ENCODE assay signal across 8 mouse cellular contexts in genomic region chr11:31368252-31368964, GRCm38 (mm10). TPM values are rescaled to one million over a fixed set of nuclear protein-coding genes. Genes with fewer than 3 reads are reported as not detected.
DNase-seq lines count a peak whose midpoint lies in the region; ATAC-seq lines count a peak whose summit lies in the region.

No protein-coding gene starts in this region.

- H3K27ac ChIP-seq in kidney, embryonic 16.5 days (ENCODE audit: low read length): no peak overlapping the region
- H3K27ac ChIP-seq in forebrain, embryonic 10.5 days: peak overlapping the region; percentile 87
- H3K27ac ChIP-seq in limb, embryonic 15.5 days: no peak overlapping the region
- peak overlapping the region; percentile 57; the same call in 1 of the 2 replicates for H3K27ac ChIP-seq in stomach, embryonic 16.5 days (ENCODE audit: low read length)

- H3K4me3 ChIP-seq in kidney, embryonic 16.5 days (ENCODE audit: low read length): peak overlapping the region; percentile 61
- H3K4me3 ChIP-seq in forebrain, embryonic 10.5 days: peak overlapping the region; percentile 69
- H3K4me3 ChIP-seq in limb, embryonic 15.5 days: peak overlapping the region; percentile 57
- H3K4me3 ChIP-seq in stomach, embryonic 16.5 days (replicated peaks; ENCODE audit: low read length): peak overlapping the region; percentile 72

- no peak; the same call in 1 of the 2 replicates for ATAC-seq in kidney, embryonic 16.5 days (ENCODE audit: low FRiP score, low TSS enrichment)
- ATAC-seq in limb, embryonic 15.5 days (ENCODE audit: insufficient number of reproducible peaks, low FRiP score, low TSS enrichment, low read depth): no peak
- peak; percentile 18; the same call in 1 of the 2 replicates for ATAC-seq in stomach, embryonic 16.5 days (ENCODE audit: insufficient read depth, low FRiP score)

- H3K9me3 ChIP-seq in kidney, embryonic 16.5 days (ENCODE audit: low read length): no peaks in the 10 kb centered on the region
- no peaks in the 10 kb centered on the region for H3K9me3 ChIP-seq in forebrain, embryonic 10.5 days
- H3K9me3 ChIP-seq in limb, embryonic 15.5 days: no peaks in the 10 kb centered on the region
- H3K9me3 ChIP-seq in stomach, embryonic 16.5 days (replicated peaks; ENCODE audit: control insufficient read depth, low read length): no peaks in the 10 kb centered on the region

- peaks cover 39% of the 10 kb centered on the region for H3K27me3 ChIP-seq in kidney, embryonic 16.5 days (ENCODE audit: insufficient read depth, low read length)
- H3K27me3 ChIP-seq in forebrain, embryonic 10.5 days (ENCODE audit: poor library complexity, severe bottlenecking): peaks cover 46% of the 10 kb centered on the region
- peaks cover 69% of the 10 kb centered on the region for H3K27me3 ChIP-seq in limb, embryonic 15.5 days
- peaks cover 8% of the 10 kb centered on the region; the same call in 1 of the 2 replicates for H3K27me3 ChIP-seq in stomach, embryonic 16.5 days (ENCODE audit: control insufficient read depth, insufficient read depth, low read length)

- DNase-seq in kidney, adult 11 months: no peak
- peak; percentile 37 for DNase-seq in Muller cell, postnatal 12 days (ENCODE audit: inconsistent ontology term)
- DNase-seq in forebrain, embryonic 10.5 days (ENCODE audit: extremely low spot score, low spot score): no peak
- no peak for DNase-seq in kidney, postnatal 14 days
- no peak for DNase-seq in cerebellum, postnatal 36 days

- WGBS in kidney, embryonic 16.5 days: 2% methylated on average over 36 of the region's 36 CpGs
- 1% methylated on average over 36 of the region's 36 CpGs for WGBS in forebrain, embryonic 10.5 days
- WGBS in limb, embryonic 15.5 days: 2% methylated on average over 36 of the region's 36 CpGs
- 2% methylated on average over 36 of the region's 36 CpGs for WGBS in stomach, embryonic 16.5 days

- H3K4me2 ChIP-seq in kidney, embryonic 16.5 days (replicated peaks; ENCODE audit: low read depth, low read length): peak overlapping the region; percentile 96
- H3K4me2 ChIP-seq in limb, embryonic 15.5 days: peak overlapping the region; percentile 100
- H3K4me2 ChIP-seq in stomach, embryonic 16.5 days (ENCODE audit: low read depth, low read length): peak overlapping the region; percentile 98

- peak overlapping the region; percentile 55 for H3K9ac ChIP-seq in kidney, embryonic 16.5 days (replicated peaks; ENCODE audit: low read length)
- H3K9ac ChIP-seq in limb, embryonic 15.5 days: peak overlapping the region; percentile 37; the same call in 1 of the 2 replicates
- H3K9ac ChIP-seq in stomach, embryonic 16.5 days (ENCODE audit: low read length): peak overlapping the region; percentile 81

- peaks cover 17% of the 10 kb centered on the region; the same call in 1 of the 2 replicates for H3K4me1 ChIP-seq in kidney, embryonic 16.5 days (ENCODE audit: insufficient read depth, low read length)
- peaks cover 37% of the 10 kb centered on the region for H3K4me1 ChIP-seq in forebrain, embryonic 10.5 days
- peaks cover 35% of the 10 kb centered on the region for H3K4me1 ChIP-seq in limb, embryonic 15.5 days
- H3K4me1 ChIP-seq in stomach, embryonic 16.5 days (ENCODE audit: control insufficient read depth, insufficient read depth, low read length): peaks cover 18% of the 10 kb centered on the region

- H3K36me3 ChIP-seq in kidney, embryonic 16.5 days (ENCODE audit: insufficient read depth, low read length): no peaks in the 10 kb centered on the region
- H3K36me3 ChIP-seq in forebrain, embryonic 10.5 days (replicated peaks): peaks cover 18% of the 10 kb centered on the region
- H3K36me3 ChIP-seq in limb, embryonic 15.5 days: no peaks in the 10 kb centered on the region
- H3K36me3 ChIP-seq in stomach, embryonic 16.5 days (ENCODE audit: control insufficient read depth, insufficient read depth, low read length): no peaks in the 10 kb centered on the region

RNA-seq across cellular contexts. Expression of gene Stc2, which starts 1.5 kb away (rescaled TPM):
- polyA plus RNA-seq in kidney, embryonic 16.5 days (2015; fragmentation: Nextera tagmentation; extraction: Ambion mirVana): 2.8 and 3.6 TPM in 2 replicates
- 2.9 and 3.4 TPM in 2 replicates for polyA plus RNA-seq in forebrain, embryonic 10.5 days (2016; fragmentation: Nextera tagmentation; extraction: Ambion mirVana)
- polyA plus RNA-seq in limb, embryonic 15.5 days (2015; fragmentation: Nextera tagmentation; extraction: Ambion mirVana): 2.9 and 3.0 TPM in 2 replicates
- 5.6 and 6.4 TPM in 2 replicates for polyA plus RNA-seq in stomach, embryonic 16.5 days (2015; fragmentation: Nextera tagmentation; extraction: Ambion mirVana)

Comparison
In these comparisons a context has a peak if more than half of its experiments do, and no peak if none do; other contexts are left out.
1. H3K27ac ChIP-seq: peak in forebrain, embryonic 10.5 days (single experiment) and stomach, embryonic 16.5 days (single experiment); none in kidney, embryonic 16.5 days (single experiment) and limb, embryonic 15.5 days (single experiment).
2. Peak in every context shown above with its lines, with median percentiles within 50 percentile points of each other: H3K4me2 ChIP-seq, H3K4me3 ChIP-seq and H3K9ac ChIP-seq.